Mouse (Mus musculus): ENCODE measurements around the gene Atf6b.

Atf6b gene

GRCm38 (mm10) chr17:34648141-34648890, 1.4 kb downstream of the Atf6b start:
- no peak for DNase-seq (ENCODE audit: low read depth in 1 of 2, low spot score in 2 of 2)

- no peak for DNase-seq (ENCODE audit: low read depth in 1 of 2, low spot score in 2 of 2)
Measured at GRCm38 (mm10) chr17:34649106-34649864, 2.3 kb downstream of the Atf6b start.

- DNase-seq (ENCODE audit: low read depth in 1 of 2, low spot score in 2 of 2): no peak
Measured at GRCm38 (mm10) chr17:34650781-34651180, 3.8 kb downstream of the Atf6b start.

GRCm38 (mm10) chr17:34651507-34652221, 4.7 kb downstream of the Atf6b start:
- no peak for DNase-seq (ENCODE audit: low read depth in 1 of 2, low spot score in 2 of 2)

GRCm38 (mm10) chr17:34652546-34652945, 5.6 kb downstream of the Atf6b start:
- no peak for DNase-seq (ENCODE audit: low read depth in 1 of 2, low spot score in 2 of 2)

- DNase-seq (ENCODE audit: low read depth in 1 of 2, low spot score in 2 of 2): no peak
Measured at GRCm38 (mm10) chr17:34652985-34653384, 6.0 kb downstream of the Atf6b start.

- DNase-seq (ENCODE audit: low read depth in 1 of 2, low spot score in 2 of 2): peak in 1 of 2 experiments; percentile 48
Measured at GRCm38 (mm10) chr17:34653746-34654285, 6.9 kb downstream of the Atf6b start.

- no peak for DNase-seq (ENCODE audit: low read depth in 1 of 2, low spot score in 2 of 2)
Measured at GRCm38 (mm10) chr17:34654392-34654791, 7.4 kb downstream of the Atf6b start.

- no peak for DNase-seq (ENCODE audit: low read depth in 1 of 2, low spot score in 2 of 2)
Measured at GRCm38 (mm10) chr17:34655160-34655559, 8.2 kb downstream of the Atf6b start.

GRCm38 (mm10) chr17:34655581-34655991, 8.6 kb downstream of the Atf6b start:
- DNase-seq (ENCODE audit: low read depth in 1 of 2, low spot score in 2 of 2): no peak

GRCm38 (mm10) chr17:34656666-34657065, 9.7 kb downstream of the Atf6b start:
- no peak for DNase-seq (ENCODE audit: low read depth in 1 of 2, low spot score in 2 of 2)

GRCm38 (mm10) chr17:34657271-34657670, 10.3 kb downstream of the Atf6b start:
- DNase-seq (ENCODE audit: low read depth in 1 of 2, low spot score in 2 of 2): no peak

GRCm38 (mm10) chr17:34658145-34658544, 11.2 kb downstream of the Atf6b start:
- no peak for DNase-seq (ENCODE audit: low read depth in 1 of 2, low spot score in 2 of 2)

- no peak for DNase-seq (ENCODE audit: low read depth in 1 of 2, low spot score in 2 of 2)
Measured at GRCm38 (mm10) chr17:34658591-34658990, 11.6 kb downstream of the Atf6b start.

GRCm38 (mm10) chr17:34659181-34659896, 12.4 kb downstream of the Atf6b start:
- no peak for DNase-seq (ENCODE audit: low read depth in 1 of 2, low spot score in 2 of 2)

- DNase-seq (ENCODE audit: low read depth in 1 of 2, low spot score in 2 of 2): no peak
Measured at GRCm38 (mm10) chr17:34659897-34660214, 12.9 kb downstream of the Atf6b start.

GRCm38 (mm10) chr17:34660259-34660820, 13.4 kb downstream of the Atf6b start:
- no peak for DNase-seq (ENCODE audit: low read depth in 1 of 2, low spot score in 2 of 2)

GRCm38 (mm10) chr17:34661121-34661591, 14.2 kb downstream of the Atf6b start:
- no peak for DNase-seq (ENCODE audit: low read depth in 1 of 2, low spot score in 2 of 2)

- DNase-seq (ENCODE audit: low read depth in 1 of 2, low spot score in 2 of 2): no peak
Measured at GRCm38 (mm10) chr17:34662468-34662867, 15.5 kb downstream of the Atf6b start.

- no peak for DNase-seq (ENCODE audit: low read depth in 1 of 2, low spot score in 2 of 2)
Measured at GRCm38 (mm10) chr17:34662978-34663377, 16.0 kb downstream of the Atf6b start.

- no peak for DNase-seq (ENCODE audit: low read depth in 1 of 2, low spot score in 2 of 2)
Measured at GRCm38 (mm10) chr17:34663558-34663957, 16.6 kb downstream of the Atf6b start.

Measured in monocyte, adult 2 months (primary cell).